Mouse (Mus musculus): ENCODE measurements around the gene Ociad2.

GRCm38 (mm10) chr5:73295016-73295415 is 45.8 kb downstream of the Ociad2 start:
- TF ChIP-seq CTCF (IDR thresholded peaks at IDR 0.05; ENCODE audit: low read depth), result no peak
- TF ChIP-seq EP300 (optimal IDR thresholded peaks at IDR 0.05), result no peak

Measured in stomach, postnatal 0 days (tissue).